Mouse (Mus musculus): ENCODE measurements around the gene Zmym6. TPM values are rescaled to one million over a fixed set of nuclear protein-coding genes. Genes with fewer than 3 reads are reported as not detected.

Gene Zmym6
- total RNA-seq, 2 experiments from 2014 or later, result 27.0 to 38.0 TPM

GRCm38 (mm10) chr4:127107566-127107965, 30.4 kb downstream of the Zmym6 start:
- DNase-seq (ENCODE audit: low spot score in 2 of 2), result no peak
- intact Hi-C loops (cut with DNase I), result no loop called here

- intact Hi-C loops (cut with DNase I), result no loop called here
Observed at GRCm38 (mm10) chr4:127110570-127110969, 33.4 kb downstream of the Zmym6 start.

GRCm38 (mm10) chr4:127123391-127123790, 46.2 kb downstream of the Zmym6 start, which contains the start of gene Tmem35b:
Gene Tmem35b, plus strand, starts transcription at chr4:127123691.
- intact Hi-C loops (cut with DNase I), result no loop called here
- no peak for DNase-seq (ENCODE audit: low spot score in 2 of 2)

More at GRCm38 (mm10) chr4:127110570-127110969, 33.4 kb downstream of the Zmym6 start:
- DNase-seq (ENCODE audit: low spot score in 2 of 2), result no peak

- no peak for DNase-seq (ENCODE audit: low spot score in 2 of 2)
- intact Hi-C loops (cut with DNase I), result no loop called here
Observed at GRCm38 (mm10) chr4:127124331-127124730, 47.1 kb downstream of the Zmym6 start.

GRCm38 (mm10) chr4:127125834-127126463, 48.8 kb downstream of the Zmym6 start:
- peak; percentile 35 to 36 for DNase-seq (ENCODE audit: low spot score in 2 of 2)
- intact Hi-C loops (cut with DNase I), result no loop called here

GRCm38 (mm10) chr4:127134687-127135086, 57.5 kb downstream of the Zmym6 start:
- intact Hi-C loops (cut with DNase I), result no loop called here
- DNase-seq (ENCODE audit: low spot score in 2 of 2), result no peak

- intact Hi-C loops (cut with DNase I), result no loop called here
Observed at GRCm38 (mm10) chr4:127137591-127137990, 60.4 kb downstream of the Zmym6 start.

GRCm38 (mm10) chr4:127138486-127138885, 61.3 kb downstream of the Zmym6 start:
- intact Hi-C loops (cut with DNase I), result no loop called here
- no peak for DNase-seq (ENCODE audit: low spot score in 2 of 2)

More at GRCm38 (mm10) chr4:127137591-127137990, 60.4 kb downstream of the Zmym6 start:
- DNase-seq (ENCODE audit: low spot score in 2 of 2), result no peak

GRCm38 (mm10) chr4:127150031-127150430, 72.8 kb downstream of the Zmym6 start:
- no peak for DNase-seq (ENCODE audit: low spot score in 2 of 2)
- intact Hi-C loops (cut with DNase I), result no loop called here

- intact Hi-C loops (cut with DNase I), result no loop called here
- DNase-seq (ENCODE audit: low spot score in 2 of 2), result no peak
Observed at GRCm38 (mm10) chr4:127153345-127153744, 76.2 kb downstream of the Zmym6 start.

GRCm38 (mm10) chr4:127155757-127156156, 78.6 kb downstream of the Zmym6 start:
- intact Hi-C loops (cut with DNase I), result no loop called here
- no peak for DNase-seq (ENCODE audit: low spot score in 2 of 2)

GRCm38 (mm10) chr4:127157746-127158145, 80.6 kb downstream of the Zmym6 start:
- DNase-seq (ENCODE audit: low spot score in 2 of 2), result no peak
- intact Hi-C loops (cut with DNase I), result no loop called here

- intact Hi-C loops (cut with DNase I), result no loop called here
- no peak for DNase-seq (ENCODE audit: low spot score in 2 of 2)
Observed at GRCm38 (mm10) chr4:127163926-127164325, 86.7 kb downstream of the Zmym6 start.

GRCm38 (mm10) chr4:127167096-127167495, 89.9 kb downstream of the Zmym6 start:
- no peak for DNase-seq (ENCODE audit: low spot score in 2 of 2)
- intact Hi-C loops (cut with DNase I), result no loop called here

- peak in 1 of 2 experiments; percentile 9 for DNase-seq (ENCODE audit: low spot score in 2 of 2)
- intact Hi-C loops (cut with DNase I), result loop anchor here (2.0 kb wide), 1 partner anchor 91 kb away; the partner anchor contains the start of gene Zmym6
Observed at GRCm38 (mm10) chr4:127167731-127168130, 90.5 kb downstream of the Zmym6 start.

GRCm38 (mm10) chr4:127168211-127168913, 91.2 kb downstream of the Zmym6 start:
- peak; percentile 70 to 81 for DNase-seq (ENCODE audit: low spot score in 2 of 2)
- intact Hi-C loops (cut with DNase I), result loop anchor here (2.0 kb wide), 1 partner anchor 92 kb away; the partner anchor contains the start of gene Zmym6

- intact Hi-C loops (cut with DNase I), result loop anchor here (2.0 kb wide), 1 partner anchor 92 kb away; the partner anchor contains the start of gene Zmym6
- DNase-seq (ENCODE audit: low spot score in 2 of 2), result peak in 1 of 2 experiments; percentile 58
Observed at GRCm38 (mm10) chr4:127168914-127169345, 91.7 kb downstream of the Zmym6 start, which contains the start of gene Dlgap3. Gene Dlgap3, plus strand, starts transcription at chr4:127169204.

GRCm38 (mm10) chr4:127169346-127170221, 92.4 kb downstream of the Zmym6 start:
- DNase-seq (ENCODE audit: low spot score in 2 of 2), result peak; percentile 56 to 57
- intact Hi-C loops (cut with DNase I), result loop anchor here (2.0 kb wide), 1 partner anchor 93 kb away; the partner anchor contains the start of gene Zmym6

- intact Hi-C loops (cut with DNase I), result no loop called here
- peak; percentile 81 to 88 for DNase-seq (ENCODE audit: low spot score in 2 of 2)
Observed at GRCm38 (mm10) chr4:127170866-127171265, 93.7 kb downstream of the Zmym6 start.
